Mouse (Mus musculus) megakaryocyte, embryonic 14.5 days (primary cell): ENCODE results near the gene Selenok. TPM values are rescaled to one million over a fixed set of nuclear protein-coding genes. Genes with fewer than 3 reads are reported as not detected.

Experiments
- H3K27me3 ChIP-seq: replicated peaks from 2 replicates; pipeline ENCODE3; 2012; ENCODE audit warnings: inconsistent platforms
- H3K36me3 ChIP-seq: replicated peaks from 2 replicates; pipeline ENCODE3; 2012; ENCODE audit warnings: low read length, inconsistent platforms, mixed read lengths
- H3K4me1 ChIP-seq: 2 replicates; pipeline ENCODE4 v1.6.1; 2012; ENCODE audit warnings: inconsistent platforms
- H3K4me3 ChIP-seq: replicated peaks from 2 replicates; pipeline ENCODE3; 2012; ENCODE audit warnings: moderate library complexity, mild to moderate bottlenecking, inconsistent platforms
- H3K9me3 ChIP-seq: 2 replicates; pipeline ENCODE4 v1.6.1; 2012; ENCODE audit warnings: inconsistent platforms
- FLI1 ChIP-seq: IDR thresholded peaks from 2 replicates; pipeline ENCODE4 v1.6.1; 2012; ENCODE audit warnings: low read length, inconsistent platforms, mixed read lengths
- GATA1 ChIP-seq: IDR thresholded peaks from 3 replicates; pipeline ENCODE4 v1.6.1; 2012; ENCODE audit warnings: mixed read lengths, low read length, inconsistent platforms, borderline replicate concordance
- polyA plus RNA-seq: library from polyadenylated mRNA; stranded (reverse); fragments of >175 nt; gene quantifications from 2 replicates; pipeline ENCODE4 v1.2.3, GENCODE M21; 2012; ENCODE audit warnings: low replicate concordance; ENCODE audit not compliant: insufficient read depth

The Selenok gene
- polyA plus RNA-seq, 1 experiment, result 23.5 TPM

DNA sequence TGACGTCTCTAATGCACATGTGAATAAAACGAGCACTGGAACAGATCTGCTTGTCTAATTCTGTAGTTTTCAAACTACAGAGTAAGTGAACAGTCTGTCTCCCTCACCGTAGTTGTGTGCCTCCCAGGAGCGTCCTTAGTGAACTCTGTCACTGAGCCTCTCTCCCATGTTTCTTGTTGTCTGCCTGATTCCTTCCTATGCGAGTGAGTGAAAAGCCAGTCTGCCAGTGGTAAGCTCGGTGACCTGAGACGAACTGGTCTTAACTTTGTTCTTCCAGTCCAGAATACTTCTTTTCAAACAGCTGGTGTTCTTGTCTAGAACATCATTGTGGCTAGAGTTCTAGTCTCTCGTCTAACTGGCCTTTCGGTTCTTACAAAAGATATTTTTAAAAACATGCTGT lies 19.6 kb downstream of the Selenok start:
- peaks cover 100% of the 10 kb centered on the region for H3K36me3 ChIP-seq
- H3K4me1 ChIP-seq, result no peaks in the 10 kb centered on the region
- no peak for TF ChIP-seq FLI1
- TF ChIP-seq GATA1, result no peak
- H3K4me3 ChIP-seq, result no peak overlapping the region
- no peaks in the 10 kb centered on the region for H3K27me3 ChIP-seq
- H3K9me3 ChIP-seq, result no peaks in the 10 kb centered on the region

DNA sequence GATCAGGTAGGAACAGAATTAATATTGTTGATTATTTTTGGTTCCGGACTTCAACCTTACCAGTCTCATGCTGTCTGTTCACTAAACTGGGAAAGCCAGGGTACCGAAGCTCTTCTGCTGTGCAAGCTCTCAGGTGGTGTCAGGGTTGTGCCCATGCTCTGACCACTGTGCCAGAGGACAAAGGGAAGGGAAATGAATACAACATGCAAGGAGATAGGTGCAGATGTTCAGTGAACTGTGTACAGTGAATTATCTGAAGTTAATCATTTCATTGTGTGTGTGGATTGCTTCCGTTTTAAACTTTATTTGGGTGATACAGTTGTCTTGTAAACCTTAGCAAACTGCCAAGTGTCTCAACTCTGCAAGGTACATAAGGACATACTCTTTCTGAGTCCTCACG lies 20.2 kb downstream of the Selenok start:
- H3K4me3 ChIP-seq, result no peak overlapping the region
- no peaks in the 10 kb centered on the region for H3K4me1 ChIP-seq
- no peaks in the 10 kb centered on the region for H3K9me3 ChIP-seq
- TF ChIP-seq GATA1 (no peak), FLI1 (no peak)
- no peaks in the 10 kb centered on the region for H3K27me3 ChIP-seq
- H3K36me3 ChIP-seq, result peaks cover 100% of the 10 kb centered on the region

DNA sequence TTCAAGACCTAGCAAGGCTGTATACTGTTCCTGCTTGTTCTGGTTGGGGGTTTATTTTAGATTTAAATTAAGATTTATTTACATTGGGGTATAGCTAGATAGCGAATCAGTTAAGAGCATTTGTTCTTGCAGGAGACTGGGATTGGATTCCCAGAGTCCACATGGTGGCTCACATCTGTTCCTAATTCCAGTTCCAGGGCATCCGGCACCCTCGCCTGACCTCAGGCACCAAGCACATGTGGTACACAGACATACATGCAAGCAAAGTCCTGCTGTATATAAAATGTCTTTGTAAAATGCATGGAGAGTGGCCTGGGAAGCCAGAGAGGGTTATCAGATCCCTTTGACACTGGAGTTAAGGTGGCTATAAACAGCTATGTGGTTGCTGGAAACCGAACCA lies 26.9 kb downstream of the Selenok start:
- Histone ChIP-seq H3K4me1 (peaks cover 16% of the 10 kb centered on the region), H3K4me3 (no peak overlapping the region), H3K9me3 (no peaks in the 10 kb centered on the region), H3K36me3 (peaks cover 84% of the 10 kb centered on the region), H3K27me3 (no peaks in the 10 kb centered on the region)
- TF ChIP-seq FLI1 (no peak), GATA1 (no peak)

DNA sequence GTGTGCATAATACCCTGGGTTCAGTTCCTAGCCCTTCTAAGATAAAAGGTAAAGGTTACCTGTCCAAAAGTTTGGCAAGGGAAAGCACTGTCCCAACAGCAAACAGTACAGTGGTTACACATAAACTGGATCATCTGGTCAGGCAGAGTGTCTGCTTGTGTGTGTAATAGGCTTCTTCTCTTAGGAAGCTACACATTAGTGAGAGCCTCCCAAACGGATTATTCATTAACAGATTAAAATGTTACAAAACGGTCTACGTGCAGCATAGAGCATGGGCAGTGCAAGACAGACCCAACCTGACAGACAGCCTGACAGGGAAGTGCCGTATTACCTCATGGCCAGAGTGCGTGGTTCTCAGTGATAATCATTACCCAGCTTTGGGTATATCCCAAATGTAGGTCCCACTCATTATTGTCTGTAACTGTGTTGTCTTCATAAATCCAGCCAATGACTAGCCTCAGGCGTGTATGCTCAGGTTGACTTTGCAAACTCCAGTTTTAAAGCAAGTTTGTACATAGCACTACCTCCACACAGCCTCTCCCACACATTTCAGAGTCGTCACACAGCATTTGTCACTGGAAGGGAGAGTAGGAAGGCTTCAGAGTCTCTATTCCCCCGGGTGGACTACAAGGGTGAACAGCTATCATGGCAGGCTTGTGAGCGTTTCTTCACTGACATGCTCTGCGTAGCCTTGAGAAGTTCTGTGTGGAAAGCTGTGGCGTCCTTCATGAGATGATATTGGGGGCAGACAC lies 28.1 kb downstream of the Selenok start:
- Histone ChIP-seq H3K4me1 (peaks cover 27% of the 10 kb centered on the region), H3K9me3 (no peaks in the 10 kb centered on the region), H3K27me3 (no peaks in the 10 kb centered on the region), H3K36me3 (peaks cover 72% of the 10 kb centered on the region), H3K4me3 (no peak overlapping the region)
- TF ChIP-seq FLI1, result no peak
- no peak for TF ChIP-seq GATA1

DNA sequence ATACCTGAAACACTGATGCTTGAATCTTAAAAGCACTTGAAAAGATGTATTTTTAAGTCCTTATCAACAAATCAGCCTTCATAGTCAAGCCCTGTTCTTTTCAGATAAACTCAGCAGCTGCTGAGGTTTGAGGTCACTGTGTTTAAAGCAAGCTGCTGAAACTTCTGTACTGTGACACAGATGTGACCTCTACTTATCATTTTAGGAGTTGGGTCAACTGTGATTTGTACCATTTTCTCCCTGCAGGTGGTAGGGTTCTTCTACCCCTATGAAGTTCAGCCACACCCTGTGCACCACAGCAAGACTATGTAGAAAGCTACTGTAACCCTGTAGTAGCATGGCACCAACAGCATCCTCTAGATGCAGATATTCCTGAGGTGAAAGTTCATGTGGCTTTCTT lies 29.2 kb downstream of the Selenok start:
- peaks cover 38% of the 10 kb centered on the region for H3K4me1 ChIP-seq
- H3K27me3 ChIP-seq, result no peaks in the 10 kb centered on the region
- no peak for TF ChIP-seq FLI1
- TF ChIP-seq GATA1, result no peak
- no peak overlapping the region for H3K4me3 ChIP-seq
- no peaks in the 10 kb centered on the region for H3K9me3 ChIP-seq
- H3K36me3 ChIP-seq, result peaks cover 60% of the 10 kb centered on the region

DNA sequence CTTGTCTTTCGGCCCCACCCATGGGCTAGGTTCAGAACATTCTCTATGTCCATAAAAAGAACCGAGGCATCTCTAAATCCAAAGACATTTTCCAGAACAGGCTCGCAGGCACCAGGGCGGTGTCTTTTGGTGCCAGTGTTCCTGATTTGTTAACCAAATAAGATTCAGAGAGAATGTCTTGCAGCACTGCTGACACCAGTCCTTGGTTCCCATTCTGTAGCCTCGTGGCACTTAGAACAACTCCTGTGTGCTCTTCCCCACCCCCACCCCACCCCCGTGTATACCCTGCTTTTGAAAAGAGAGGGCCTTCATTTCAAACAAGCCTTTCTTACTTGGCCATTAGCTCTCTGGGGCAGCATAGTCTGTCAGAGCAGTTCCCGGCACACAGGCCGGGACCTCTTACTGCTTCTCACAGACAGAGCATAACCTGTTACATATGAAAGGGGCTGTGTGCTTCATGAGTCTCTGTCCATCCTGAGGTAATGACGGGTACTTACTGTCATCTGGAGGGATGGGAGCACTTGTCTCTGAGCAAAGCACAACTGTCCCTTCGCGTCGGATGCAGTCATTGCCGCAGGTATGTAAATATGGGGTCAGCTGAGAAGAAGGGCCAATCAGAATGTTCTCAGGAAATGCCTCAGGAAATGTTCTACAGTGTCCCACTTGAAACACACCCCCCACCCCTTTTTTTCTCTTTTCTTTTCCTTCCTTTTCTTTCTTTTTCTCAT lies 30.8 kb downstream of the Selenok start:
- Histone ChIP-seq H3K4me1 (peaks cover 38% of the 10 kb centered on the region), H3K4me3 (no peak overlapping the region), H3K27me3 (peaks cover 7% of the 10 kb centered on the region), H3K9me3 (no peaks in the 10 kb centered on the region), H3K36me3 (peaks cover 44% of the 10 kb centered on the region)
- no peak for TF ChIP-seq FLI1
- TF ChIP-seq GATA1, result no peak

DNA sequence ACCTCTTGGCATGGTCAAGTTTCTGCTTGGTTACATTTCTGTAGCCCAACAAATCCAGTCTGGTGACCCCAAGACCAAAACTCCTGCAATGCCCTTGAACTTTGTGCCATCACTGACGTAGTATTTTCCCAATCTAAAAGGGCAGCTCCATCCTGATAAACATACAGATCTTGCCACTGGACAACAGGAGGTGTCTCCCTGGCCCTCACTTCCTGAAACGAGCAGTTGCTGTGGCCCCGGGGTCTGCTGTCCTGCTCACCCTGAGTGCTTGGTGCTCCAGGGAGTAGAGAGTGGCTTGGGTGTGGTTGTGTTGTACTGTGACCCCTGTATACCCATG lies 31.3 kb downstream of the Selenok start:
- H3K9me3 ChIP-seq, result no peaks in the 10 kb centered on the region
- H3K27me3 ChIP-seq, result peaks cover 12% of the 10 kb centered on the region
- peaks cover 39% of the 10 kb centered on the region for H3K36me3 ChIP-seq
- no peak for TF ChIP-seq FLI1
- no peak for TF ChIP-seq GATA1
- peaks cover 38% of the 10 kb centered on the region for H3K4me1 ChIP-seq
- no peak overlapping the region for H3K4me3 ChIP-seq

DNA sequence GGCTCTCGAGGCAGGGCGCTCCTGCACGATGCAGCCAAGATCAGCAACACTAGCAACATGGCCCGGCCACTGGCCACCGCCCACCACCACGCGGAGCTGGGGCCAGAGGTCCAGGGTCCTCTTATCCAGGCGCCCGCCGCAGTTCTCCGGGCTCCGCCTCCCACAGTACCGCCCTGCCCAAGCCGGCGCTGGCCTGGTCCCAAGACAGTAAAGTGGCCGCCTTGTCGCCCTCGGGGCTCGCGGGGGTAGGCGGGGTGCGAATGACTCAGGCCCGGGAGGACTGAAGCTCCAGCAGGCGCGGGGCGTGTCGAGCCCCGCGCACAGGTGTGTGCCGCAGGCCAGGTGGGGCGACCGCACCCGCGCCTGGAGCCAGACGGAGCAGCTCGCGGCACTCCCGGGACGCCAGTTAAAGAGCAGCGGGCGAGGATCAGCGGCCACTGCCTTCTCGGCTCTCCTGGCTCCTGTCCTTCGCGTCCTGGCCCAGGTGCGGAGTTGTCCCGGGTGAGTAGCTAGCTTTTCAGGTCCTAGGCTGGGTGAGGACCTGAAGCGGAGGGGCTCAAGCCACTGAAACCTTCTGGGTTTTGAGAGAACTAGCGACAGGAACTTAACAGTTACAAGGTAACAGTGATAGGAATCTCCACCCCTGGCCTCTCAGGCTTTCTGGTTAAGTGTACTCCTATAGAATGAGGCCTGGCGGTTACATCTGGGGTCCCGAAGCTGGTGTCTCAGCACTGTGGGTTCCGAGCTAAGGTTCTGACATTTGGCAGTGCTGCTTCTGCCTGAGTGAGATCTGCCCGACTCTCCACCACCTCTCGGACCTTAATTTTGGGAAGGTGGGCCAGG lies 40.8 kb downstream of the Selenok start, which contains the start of the genes Il17rb and Chdh:
Il17rb (minus strand) TSS at position 164 of the 843 bp plus-strand sequence.
Chdh (plus strand) TSS at position 291 of the 843 bp plus-strand sequence.
- Histone ChIP-seq H3K4me3 (peak within 1 kb of the TSS; percentile 73), H3K9me3 (no peaks in the 10 kb centered on the region)

DNA sequence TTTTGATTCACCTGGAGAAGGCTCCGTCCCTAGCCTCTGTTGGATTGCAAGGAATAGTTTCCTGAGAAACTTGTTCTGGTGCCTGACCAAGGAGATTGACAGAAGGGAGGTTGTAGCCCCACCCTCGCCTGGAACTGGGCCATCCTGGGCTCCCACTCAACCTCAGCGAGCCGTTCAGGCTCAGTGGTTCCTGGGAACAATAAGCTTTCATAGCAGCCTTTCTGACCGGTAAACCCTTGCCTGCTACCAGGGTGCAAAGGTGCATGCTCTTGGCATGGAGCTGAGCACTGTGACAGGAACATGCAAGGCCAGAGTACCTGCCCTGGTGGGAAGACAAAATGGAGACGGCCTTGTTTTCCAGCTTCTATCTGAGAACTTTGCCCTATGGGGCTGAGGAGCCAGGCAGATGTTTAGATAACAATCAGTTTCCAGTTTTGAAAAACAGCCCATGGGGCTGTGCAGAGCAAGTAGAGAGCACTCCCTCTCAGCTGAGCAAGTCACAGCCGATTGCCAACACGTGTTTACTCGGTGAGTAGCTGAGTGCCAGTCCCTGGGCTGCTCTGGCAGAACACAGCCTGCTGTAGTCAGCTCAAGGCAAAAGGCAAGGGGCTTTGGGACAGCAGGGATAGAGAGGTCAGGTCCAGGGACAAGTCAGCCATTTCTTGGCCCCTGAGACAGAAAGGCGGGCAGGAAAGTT lies 41.9 kb downstream of the Selenok start:
- Histone ChIP-seq H3K36me3 (no peaks in the 10 kb centered on the region), H3K4me3 (no peak overlapping the region), H3K4me1 (peaks cover 8% of the 10 kb centered on the region), H3K9me3 (no peaks in the 10 kb centered on the region), H3K27me3 (peaks cover 70% of the 10 kb centered on the region)
- TF ChIP-seq FLI1 (no peak), GATA1 (no peak)

More for the DNA sequence above, 40.8 kb downstream of the Selenok start, which contains the start of the genes Il17rb and Chdh:
- Histone ChIP-seq H3K27me3 (peaks cover 72% of the 10 kb centered on the region), H3K4me1 (peaks cover 8% of the 10 kb centered on the region), H3K36me3 (no peaks in the 10 kb centered on the region)
- no peak for TF ChIP-seq GATA1
- no peak for TF ChIP-seq FLI1
